Mouse (Mus musculus) myocyte (in vitro differentiated cells): ENCODE measurements around the gene Celsr2.

ENCODE experiments used
- CEBPB ChIP-seq: IDR thresholded peaks from 2 replicates; pipeline ENCODE4 v1.6.1; 2011; ENCODE audit warnings: mild to moderate bottlenecking, moderate library complexity; ENCODE audit not compliant: poor library complexity, insufficient read depth, severe bottlenecking
- MAX ChIP-seq: IDR thresholded peaks from one replicate; pipeline ENCODE4 v1.6.1; 2011; ENCODE audit warnings: low read depth, mild to moderate bottlenecking, control low read depth
- POLR2A ChIP-seq: IDR thresholded peaks from one replicate; pipeline ENCODE4 v1.6.1; 2011; ENCODE audit warnings: low read depth, mild to moderate bottlenecking, control low read depth, moderate library complexity; ENCODE audit not compliant: insufficient read length
- POLR2AphosphoS2 ChIP-seq: IDR thresholded peaks from one replicate; pipeline ENCODE4 v1.6.1; 2011; ENCODE audit warnings: low read depth, control low read depth; ENCODE audit not compliant: insufficient read length
- REST ChIP-seq: IDR thresholded peaks from one replicate; pipeline ENCODE4 v1.6.1; 2011; ENCODE audit warnings: mild to moderate bottlenecking, control low read depth, moderate library complexity; ENCODE audit not compliant: insufficient read depth, insufficient read length
- USF1 ChIP-seq: IDR thresholded peaks from one replicate; pipeline ENCODE4 v1.6.1; 2011; ENCODE audit warnings: low read depth, mild to moderate bottlenecking, control low read depth, moderate library complexity

GRCm38 (mm10) chr3:108363626-108364025 lies 51.7 kb downstream of the Celsr2 start:
- TF ChIP-seq POLR2A: no peak
- TF ChIP-seq USF1: no peak
- TF ChIP-seq REST: no peak
- TF ChIP-seq CEBPB: no peak
- TF ChIP-seq POLR2AphosphoS2: no peak
- TF ChIP-seq MAX: no peak
